Mouse (Mus musculus): ENCODE results near the gene Cyp2g1.
"Not testable (repeated sequence)": the region's sequence is repeated elsewhere in the genome, so short reads cannot be mapped to it uniquely, and the experiment has no call there.

DNA sequence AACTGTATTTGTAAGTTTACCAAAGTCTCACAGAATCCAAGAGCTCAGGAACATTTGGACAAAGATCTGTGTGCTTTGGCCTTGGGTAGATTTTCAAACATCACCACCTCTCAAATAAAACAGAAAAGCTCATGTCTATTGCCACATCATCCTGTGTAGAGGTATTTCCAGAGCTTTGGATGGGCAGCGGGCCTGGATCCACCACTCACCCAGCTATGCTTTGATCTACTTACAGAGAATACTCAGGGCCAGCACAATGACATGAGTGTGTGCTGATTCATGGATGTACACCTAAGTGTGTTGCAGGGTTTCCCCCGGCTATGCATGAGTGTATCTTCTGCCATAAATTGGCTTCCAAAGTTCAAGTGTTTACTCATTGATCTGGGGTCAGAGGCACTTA is 34.7 kb downstream of the Cyp2g1 start:
- TF ChIP-seq CHD2 (IDR thresholded peaks at IDR 0.05; ENCODE audit: low read depth, low read length); HCFC1 (IDR thresholded peaks at IDR 0.05; ENCODE audit: borderline replicate concordance, insufficient read depth, low read length); MAFK (IDR thresholded peaks at IDR 0.05; ENCODE audit: insufficient read depth, low read depth, low read length); ZNF384 (IDR thresholded peaks at IDR 0.05; ENCODE audit: low read depth, low read length): not testable (repeated sequence)

All from ES-E14 (cell line).